Mouse (Mus musculus) liver, embryonic 14.5 days (tissue): ENCODE measurements around the gene Slc22a7.

ENCODE experiments used
- CTCF ChIP-seq: IDR thresholded peaks from 2 replicates; pipeline ENCODE4 v1.5.1; 2016; ENCODE audit warnings: antibody characterized with exemption, low read depth, control low read depth
- EP300 ChIP-seq: IDR thresholded peaks from 2 replicates; pipeline ENCODE4 v1.6.1; 2016; ENCODE audit warnings: antibody characterized with exemption, low read depth

GRCm38 (mm10) chr17:46454539-46454938 lies 16.3 kb upstream of the Slc22a7 start:
- TF ChIP-seq CTCF = no peak
- TF ChIP-seq EP300 = no peak
